Mouse (Mus musculus) CH12.LX (cell line): ENCODE results near the gene Rtn1. TPM values are rescaled to one million over a fixed set of nuclear protein-coding genes. Genes with fewer than 3 reads are reported as not detected.

ENCODE experiments used
- DNase-seq: peaks from one replicate; pipeline ENCODE4 v3.0.0-alpha.2; 2013; ENCODE audit errors: extremely low read depth
- H3K27ac ChIP-seq: 2 replicates; pipeline ENCODE4 v1.5.1; 2012; ENCODE audit warnings: low read depth, mild to moderate bottlenecking, control low read depth, moderate library complexity; ENCODE audit not compliant: insufficient read depth
- H3K27me3 ChIP-seq: replicated peaks from 2 replicates; pipeline ENCODE3; 2012; ENCODE audit warnings: inconsistent platforms
- H3K36me3 ChIP-seq, 2 experiments: replicated peaks in 1 of 2; 2 replicates each; pipeline versions ENCODE3 to v1.6.1; 2012; ENCODE audit warnings: inconsistent platforms in 1 of 2, low read length in 1 of 2, mild to moderate bottlenecking in 1 of 2, mixed read lengths in 1 of 2, moderate library complexity in 1 of 2; ENCODE audit not compliant: control insufficient read depth in 1 of 2, insufficient read depth in 1 of 2
- H3K4me1 ChIP-seq, 2 experiments: 2 replicates each; pipeline ENCODE4 v1.6.1; 2012; ENCODE audit warnings: inconsistent platforms in 1 of 2, moderate library complexity in 1 of 2; ENCODE audit not compliant: insufficient read depth in 2 of 2, control insufficient read depth in 1 of 2
- H3K4me2 ChIP-seq: 2 replicates; pipeline ENCODE4 v1.6.1; 2012; ENCODE audit warnings: low read depth, mild to moderate bottlenecking, control low read depth; ENCODE audit not compliant: poor library complexity, insufficient read depth, severe bottlenecking
- H3K4me3 ChIP-seq, 3 experiments: fragments of 150-350 bp in 1 of 3; sonication (generic) in 1 of 3; replicated peaks in 1 of 3; 2 replicates each; pipeline versions ENCODE3 to v1.5.1; 2011 to 2012; ENCODE audit warnings: low read depth in 2 of 3, low read length in 2 of 3, mild to moderate bottlenecking in 2 of 3, moderate library complexity in 2 of 3, control low read depth in 1 of 3, improper control_type of control experiment in 1 of 3, inconsistent platforms in 1 of 3, mixed read lengths in 1 of 3; ENCODE audit not compliant: poor library complexity in 1 of 3
- H3K79me2 ChIP-seq: replicated peaks from 2 replicates; pipeline ENCODE4 v1.6.1; 2012; ENCODE audit warnings: mild to moderate bottlenecking, moderate library complexity; ENCODE audit not compliant: control insufficient read depth, poor library complexity, insufficient read depth, severe bottlenecking; ENCODE audit errors: extremely low read depth
- H3K9ac ChIP-seq: 2 replicates; pipeline ENCODE4 v1.6.1; 2012; ENCODE audit warnings: low read depth, mild to moderate bottlenecking, control low read depth, moderate library complexity; ENCODE audit not compliant: insufficient read depth
- H3K9me3 ChIP-seq: replicated peaks from 2 replicates; pipeline ENCODE3; 2012; ENCODE audit warnings: low read length, inconsistent platforms, mixed read lengths
- BHLHE40 ChIP-seq: IDR thresholded peaks from 2 replicates; pipeline ENCODE4 v1.6.1; 2011; ENCODE audit warnings: mild to moderate bottlenecking, low read depth, low read length, improper control_type of control experiment
- CHD1 ChIP-seq: IDR thresholded peaks from 2 replicates; pipeline ENCODE4 v1.6.1; 2012; ENCODE audit warnings: low read depth, low read length, improper control_type of control experiment, inconsistent platforms
- GABPA ChIP-seq: IDR thresholded peaks from 2 replicates; pipeline ENCODE4 v1.6.1; 2012; ENCODE audit warnings: low read depth, low read length, improper control_type of control experiment, inconsistent platforms; ENCODE audit not compliant: insufficient replicate concordance
- HCFC1 ChIP-seq: IDR thresholded peaks from 2 replicates; pipeline ENCODE4 v1.6.1; 2012; ENCODE audit warnings: low read depth, mild to moderate bottlenecking, inconsistent platforms, low read length, improper control_type of control experiment
- JUND ChIP-seq: conservative IDR thresholded peaks from 2 replicates; pipeline ENCODE4 v1.6.1; 2011; ENCODE audit warnings: low read depth, low read length, improper control_type of control experiment
- KAT2A ChIP-seq: IDR thresholded peaks from 2 replicates; pipeline ENCODE4 v1.6.1; 2012; ENCODE audit warnings: low read length, improper control_type of control experiment, inconsistent platforms; ENCODE audit not compliant: insufficient replicate concordance
- MAFK ChIP-seq: IDR thresholded peaks from 2 replicates; pipeline ENCODE4 v1.6.1; 2011; ENCODE audit warnings: low read length, improper control_type of control experiment; ENCODE audit not compliant: insufficient replicate concordance
- MXI1 ChIP-seq: IDR thresholded peaks from 2 replicates; pipeline ENCODE4 v1.6.1; 2011; ENCODE audit warnings: mild to moderate bottlenecking, low read depth, low read length, improper control_type of control experiment
- MYC ChIP-seq: IDR thresholded peaks from 2 replicates; pipeline ENCODE4 v1.6.1; 2011; ENCODE audit warnings: low read depth, mild to moderate bottlenecking, improper control_type of control experiment, low read length
- PAX5 ChIP-seq: IDR thresholded peaks from 2 replicates; pipeline ENCODE4 v1.6.1; 2012; ENCODE audit warnings: low read length, inconsistent platforms, mixed read lengths
- POLR2AphosphoS2 ChIP-seq: IDR thresholded peaks from 2 replicates; pipeline ENCODE4 v1.6.1; 2011; ENCODE audit warnings: low read depth, low read length, improper control_type of control experiment
- RAD21 ChIP-seq: IDR thresholded peaks from 2 replicates; pipeline ENCODE4 v1.6.1; 2011; ENCODE audit warnings: low read depth, mild to moderate bottlenecking, low read length, improper control_type of control experiment, moderate library complexity
- SIN3A ChIP-seq: IDR thresholded peaks from 2 replicates; pipeline ENCODE4 v1.6.1; 2012; ENCODE audit warnings: low read length, improper control_type of control experiment, inconsistent platforms
- USF1 ChIP-seq: IDR thresholded peaks from 2 replicates; pipeline ENCODE4 v1.6.1; 2014; ENCODE audit warnings: low read depth, mild to moderate bottlenecking, inconsistent platforms, low read length, improper control_type of control experiment
- USF2 ChIP-seq: conservative IDR thresholded peaks from 2 replicates; pipeline ENCODE4 v1.6.1; 2011; ENCODE audit warnings: low read depth, low read length, improper control_type of control experiment
- ZKSCAN1 ChIP-seq: IDR thresholded peaks from 2 replicates; pipeline ENCODE4 v1.6.1; 2012; ENCODE audit warnings: low read depth, inconsistent platforms, low read length, improper control_type of control experiment, borderline replicate concordance
- dilution Hi-C: fragments of 300-500 bp; cut with MboI; formaldehyde crosslinking; loops from 2 replicates; pipeline ENCODE4 v1.14.3; 2020; ENCODE audit warnings: low sequenced_read_pairs; ENCODE audit not compliant: extremely low pct_unique_long_range_greater_than_20kb, extremely low pct_ligation_motif_present
- in situ Hi-C: fragments of 300-500 bp; cut with MboI; formaldehyde crosslinking; loops from 3 replicates; pipeline ENCODE4 v1.14.3; 2019; ENCODE audit warnings: low sequenced_read_pairs, low pct_ligation_motif_present, low pct_unique_long_range_greater_than_20kb, mixed read lengths
- polyA plus RNA-seq: library from polyadenylated mRNA; unstranded; fragments of >175 nt; gene quantifications from 2 replicates; pipeline ENCODE4 v1.2.1, GENCODE M21; 2012; ENCODE audit warnings: low read depth; ENCODE audit not compliant: insufficient read length
- total RNA-seq, 2 experiments: library from RNA; depleted of rRNA; stranded (reverse); fragments of 300-350 nt in 1 of 2; fragments of >200 nt in 1 of 2; gene quantifications; 2 replicates each; pipeline ENCODE4 v1.2.3; 2012 to 2014

Rtn1 gene
- total and polyA plus RNA-seq, 3 experiments, result 0.08 to 0.17 TPM; not detected in 1

GRCm38 (mm10) chr12:72332488-72333013 is 76.3 kb downstream of the Rtn1 start:
- dilution Hi-C loops (no loop called here), in situ Hi-C loops (no loop called here)
- Histone ChIP-seq H3K27ac (no peak overlapping the region), H3K27me3 (no peaks in the 10 kb centered on the region), H3K9ac (no peak overlapping the region), H3K36me3 (no peaks in the 10 kb centered on the region), H3K4me2 (no peak overlapping the region), H3K4me1 (peaks cover 9 to 17% of the 10 kb centered on the region in 2 experiments; a peak in 2 of 4 replicates), H3K4me3 (no peak overlapping the region), H3K79me2 (no peaks in the 10 kb centered on the region), H3K9me3 (peaks cover 2% of the 10 kb centered on the region)
- no peak for DNase-seq
- TF ChIP-seq MYC (no peak), SIN3A (no peak), USF2 (no peak), MXI1 (no peak), GABPA (no peak), PAX5 (no peak)

- Histone ChIP-seq H3K36me3 (no peaks in the 10 kb centered on the region), H3K4me2 (no peak overlapping the region), H3K4me3 (no peak overlapping the region), H3K4me1 (peaks cover 9 to 21% of the 10 kb centered on the region in 2 experiments; a peak in 2 of 4 replicates), H3K27ac (no peak overlapping the region), H3K9ac (no peak overlapping the region), H3K27me3 (no peaks in the 10 kb centered on the region), H3K9me3 (peaks cover 2% of the 10 kb centered on the region), H3K79me2 (no peaks in the 10 kb centered on the region)
- TF ChIP-seq RAD21 (no peak), MAFK (no peak), USF1 (no peak)
- in situ Hi-C loops (no loop called here), dilution Hi-C loops (no loop called here)
- DNase-seq, result no peak
These were observed 76.9 kb downstream of the Rtn1 start for GRCm38 (mm10) chr12:72331912-72332487.

GRCm38 (mm10) chr12:72326087-72326486 is 82.8 kb downstream of the Rtn1 start:
- Histone ChIP-seq H3K4me1 (peaks cover 4 to 6% of the 10 kb centered on the region in 2 experiments; a peak in 2 of 4 replicates), H3K4me3 (no peak overlapping the region), H3K36me3 (no peaks in the 10 kb centered on the region), H3K79me2 (no peaks in the 10 kb centered on the region), H3K27me3 (no peaks in the 10 kb centered on the region), H3K9me3 (no peaks in the 10 kb centered on the region), H3K4me2 (no peak overlapping the region), H3K9ac (no peak overlapping the region), H3K27ac (no peak overlapping the region)
- in situ Hi-C loops, result no loop called here
- DNase-seq, result no peak
- TF ChIP-seq JUND (no peak), ZKSCAN1 (no peak), KAT2A (no peak), HCFC1 (no peak), MYC (no peak), USF2 (no peak), SIN3A (no peak), BHLHE40 (no peak), CHD1 (no peak), RAD21 (no peak), POLR2AphosphoS2 (no peak)
- dilution Hi-C loops, result no loop called here
